Mouse (Mus musculus) adrenal gland, adult 2 months (tissue): ENCODE measurements at regions not wholly inside any gene's neighbourhood (a gene's known extent, or its start where the extent isn't known, plus 50 kb on each side); places are given as distances from the start of the nearest gene placed in this dataset.
A peak's percentile ranks its signal among the peaks of the same experiment; 100 is the strongest.

Experiments
- DNase-seq: peaks from one replicate; pipeline ENCODE4 v3.0.0; 2021

- no peak for DNase-seq
Observed at GRCm38 (mm10) chr7:133521936-133522335, 80.0 kb downstream of the Tex36 start.

- DNase-seq = no peak
Observed at GRCm38 (mm10) chr7:133518926-133519325, 83.0 kb downstream of the Tex36 start.

GRCm38 (mm10) chr7:133517576-133517975, 84.4 kb downstream of the Tex36 start:
- no peak for DNase-seq

GRCm38 (mm10) chr7:133510926-133511325, 91.0 kb downstream of the Tex36 start:
- DNase-seq = no peak

GRCm38 (mm10) chr7:133509486-133509885, 92.5 kb downstream of the Tex36 start:
- DNase-seq = no peak

GRCm38 (mm10) chr7:133508370-133509012, 93.5 kb downstream of the Tex36 start:
- DNase-seq = no peak

- DNase-seq = no peak
Observed at GRCm38 (mm10) chr7:133505628-133506027, 96.3 kb downstream of the Tex36 start.

GRCm38 (mm10) chr7:133503946-133504345, 98.0 kb downstream of the Tex36 start:
- DNase-seq = no peak

GRCm38 (mm10) chr7:133502731-133503130, 99.2 kb downstream of the Tex36 start:
- peak; percentile 34 for DNase-seq

GRCm38 (mm10) chr7:133497551-133497950, 104.4 kb downstream of the Tex36 start:
- no peak for DNase-seq

- DNase-seq = no peak
Observed at GRCm38 (mm10) chr7:133494982-133495550, 106.9 kb downstream of the Tex36 start.

- peak; percentile 21 for DNase-seq
Observed at GRCm38 (mm10) chr7:133494256-133494981, 107.5 kb downstream of the Tex36 start.

- no peak for DNase-seq
Observed at GRCm38 (mm10) chr7:133492626-133493025, 109.3 kb downstream of the Tex36 start.

- DNase-seq = peak; percentile 28
Observed at GRCm38 (mm10) chr7:133487887-133488630, 113.9 kb downstream of the Tex36 start.

- DNase-seq = no peak
Observed at GRCm38 (mm10) chr7:133484430-133484841, 117.5 kb downstream of the Tex36 start.

- DNase-seq = no peak
Observed at GRCm38 (mm10) chr7:133481529-133481928, 120.4 kb downstream of the Tex36 start.

- no peak for DNase-seq
Observed at GRCm38 (mm10) chr7:133479679-133480078, 122.3 kb downstream of the Tex36 start.

GRCm38 (mm10) chr7:133477933-133478332, 124.0 kb downstream of the Tex36 start:
- no peak for DNase-seq

GRCm38 (mm10) chr7:133477221-133477620, 124.7 kb downstream of the Tex36 start:
- no peak for DNase-seq

- no peak for DNase-seq
Observed at GRCm38 (mm10) chr7:133471706-133472105, 130.3 kb downstream of the Tex36 start.

GRCm38 (mm10) chr7:133470620-133470958, 131.4 kb downstream of the Tex36 start:
- DNase-seq = no peak

GRCm38 (mm10) chr7:133469952-133470619, 131.9 kb downstream of the Tex36 start:
- DNase-seq = no peak
